Mouse (Mus musculus) layer of hippocampus, postnatal 36 days (tissue): ENCODE measurements around the gene Bcl6b. TPM values are rescaled to one million over a fixed set of nuclear protein-coding genes. Genes with fewer than 3 reads are reported as not detected.

Source experiments
- microRNA-seq, 2 experiments: library from miRNA; unstranded; fragments of <30 nt; microRNA quantifications; one replicate each; pipeline ENCODE4 v1.2.0; 2021
- total RNA-seq, 2 experiments: library from RNA; stranded (reverse); gene quantifications; 2 replicates each; pipeline ENCODE4 v1.2.3; 2021

Bcl6b gene
- total RNA-seq, 2 experiments from 2014 or later, result 1.1 to 1.3 TPM

Small RNA genes lying within 50 kb of the gene (microRNA-seq; reads per million reads assigned to microRNA genes)
- gene Mir195a (2,907 to 16,366 reads per million in 2 experiments), gene Mir497 (0 reads per million in 2 experiments), gene Mir497b (0 reads per million in 2 experiments)

Other genes starting within 250 kb of the Bcl6b start
- 100 to 1,000 TPM; 113 to 116 TPM for gene Ctdnep1, start 248.6 kb downstream of the Bcl6b start, total RNA-seq
- gene Elp5, start 247.3 kb downstream of the Bcl6b start, total RNA-seq, result 10 to 100 TPM; 77.5 to 78.4 TPM
- 100 to 1,000 TPM; 232 to 236 TPM for gene Gabarap, start 238.7 kb downstream of the Bcl6b start, total RNA-seq
- gene Phf23, start 234.0 kb downstream of the Bcl6b start, total RNA-seq, result 10 to 100 TPM; 45.4 to 47.4 TPM
- 10 to 100 TPM; 36.8 to 41.7 TPM for gene Dvl2, start 229.2 kb downstream of the Bcl6b start, total RNA-seq
- gene Acadvl, start 214.4 kb downstream of the Bcl6b start, total RNA-seq, result 10 to 100 TPM; 54.9 to 58.6 TPM
- 100 to 1,000 TPM; 888 to 914 TPM for gene Dlg4, start 212.9 kb downstream of the Bcl6b start, total RNA-seq
- 1 to 10 TPM in 1 of 2 experiments, not detected in 1; 1.2 TPM for gene Asgr1, start 175.7 kb downstream of the Bcl6b start, total RNA-seq
- not detected for gene Asgr2, start 137.2 kb downstream of the Bcl6b start, total RNA-seq
- gene Mgl2, start 99.5 kb downstream of the Bcl6b start, total RNA-seq, result under 1 TPM; 0.45 to 0.68 TPM
- gene Clec10a, start 73.6 kb downstream of the Bcl6b start, total RNA-seq, result 1 to 10 TPM in 1 of 2 experiments, under 1 TPM in 1; 1.00 to 1.8 TPM
- gene Slc16a11, start 17.0 kb downstream of the Bcl6b start, total RNA-seq, result 10 to 100 TPM; 30.5 to 34.6 TPM
- gene Slc16a13, start 8.7 kb downstream of the Bcl6b start, total RNA-seq, result 1 to 10 TPM; 6.9 to 9.4 TPM
- gene 0610010K14Rik, start 8.1 kb upstream of the Bcl6b start, total RNA-seq, result 10 to 100 TPM; 41.4 to 45.6 TPM
- 1 to 10 TPM; 3.9 to 5.1 TPM for gene Gm21988, start 10.0 kb upstream of the Bcl6b start, total RNA-seq
- gene Rnasek, start 10.0 kb upstream of the Bcl6b start, total RNA-seq, result 100 to 1,000 TPM; 242 to 288 TPM
- gene Alox12, start 25.6 kb upstream of the Bcl6b start, total RNA-seq, result not detected
- not detected for gene Alox12e, start 92.8 kb upstream of the Bcl6b start, total RNA-seq
- not detected for gene Alox15, start 122.2 kb upstream of the Bcl6b start, total RNA-seq
- 10 to 100 TPM; 33.3 to 36.2 TPM for gene Pelp1, start 180.2 kb upstream of the Bcl6b start, total RNA-seq
- 100 to 1,000 TPM; 103 to 112 TPM for gene Arrb2, start 202.8 kb upstream of the Bcl6b start, total RNA-seq
- gene Med11, start 222.1 kb upstream of the Bcl6b start, total RNA-seq, result 10 to 100 TPM; 13.2 to 17.3 TPM
- under 1 TPM; 0.25 to 0.46 TPM for gene Zmynd15, start 229.6 kb upstream of the Bcl6b start, total RNA-seq
- gene Cxcl16, start 230.2 kb upstream of the Bcl6b start, total RNA-seq, result under 1 TPM; 0.68 to 0.97 TPM